Mouse (Mus musculus) spleen, adult 2 months (tissue): Measurements from ENCODE around the gene Rhno1. TPM values are rescaled to one million over a fixed set of nuclear protein-coding genes. Genes with fewer than 3 reads are reported as not detected.

Source experiments
- DNase-seq, 2 experiments: peaks; one replicate each; pipeline versions ENCODE4 v3.0.0 to v3.0.0-alpha.2; 2012 to 2021; ENCODE audit warnings: low spot score in 2 of 2, low read depth in 1 of 2
- H3K27ac ChIP-seq: fragments of 200-500 bp; 2 replicates; pipeline ENCODE4 v1.5.1; 2012; ENCODE audit warnings: low read length, inconsistent platforms; ENCODE audit not compliant: insufficient read depth
- H3K27me3 ChIP-seq: fragments of 200-500 bp; 2 replicates; pipeline ENCODE4 v1.6.1; 2012; ENCODE audit warnings: mild to moderate bottlenecking, moderate library complexity, low read length, inconsistent platforms; ENCODE audit not compliant: control insufficient read depth, insufficient read depth
- H3K36me3 ChIP-seq: fragments of 200-500 bp; 2 replicates; pipeline ENCODE4 v1.6.1; 2012; ENCODE audit warnings: mild to moderate bottlenecking, low read length, inconsistent platforms; ENCODE audit not compliant: control insufficient read depth, insufficient read depth
- H3K4me1 ChIP-seq: fragments of 200-500 bp; 2 replicates; pipeline ENCODE4 v1.6.1; 2011; ENCODE audit warnings: inconsistent platforms; ENCODE audit not compliant: control insufficient read depth, insufficient read depth, insufficient read length
- H3K4me3 ChIP-seq: fragments of 200-500 bp; 2 replicates; pipeline ENCODE4 v1.5.1; 2011; ENCODE audit warnings: mild to moderate bottlenecking, inconsistent platforms; ENCODE audit not compliant: insufficient read depth, insufficient read length; ENCODE audit errors: extremely low read depth
- CTCF ChIP-seq: fragments of 200-500 bp; IDR thresholded peaks from 2 replicates; pipeline ENCODE4 v1.5.1; 2011; ENCODE audit warnings: mild to moderate bottlenecking, inconsistent platforms; ENCODE audit not compliant: insufficient read depth, insufficient read length, insufficient replicate concordance; ENCODE audit errors: extremely low read depth
- POLR2A ChIP-seq: fragments of 200-500 bp; IDR thresholded peaks from 2 replicates; pipeline ENCODE4 v1.6.1; 2011; ENCODE audit warnings: low read depth, low read length, inconsistent platforms
- WGBS: fragments of 180-500 bp; shearing (Covaris S2); methylation state at CpG from one replicate; pipeline ENCODE4 v1.1.7; 2018; 5-methylcytosine and 5-hydroxymethylcytosine counted together
- polyA plus RNA-seq: library from polyadenylated mRNA; depleted of rRNA; stranded (reverse); fragments of >200 nt; gene quantifications from 2 replicates; pipeline ENCODE4 v1.2.3, GENCODE M21; 2012

The Rhno1 gene
- polyA plus RNA-seq, 1 experiment = 16.0 TPM

DNA sequence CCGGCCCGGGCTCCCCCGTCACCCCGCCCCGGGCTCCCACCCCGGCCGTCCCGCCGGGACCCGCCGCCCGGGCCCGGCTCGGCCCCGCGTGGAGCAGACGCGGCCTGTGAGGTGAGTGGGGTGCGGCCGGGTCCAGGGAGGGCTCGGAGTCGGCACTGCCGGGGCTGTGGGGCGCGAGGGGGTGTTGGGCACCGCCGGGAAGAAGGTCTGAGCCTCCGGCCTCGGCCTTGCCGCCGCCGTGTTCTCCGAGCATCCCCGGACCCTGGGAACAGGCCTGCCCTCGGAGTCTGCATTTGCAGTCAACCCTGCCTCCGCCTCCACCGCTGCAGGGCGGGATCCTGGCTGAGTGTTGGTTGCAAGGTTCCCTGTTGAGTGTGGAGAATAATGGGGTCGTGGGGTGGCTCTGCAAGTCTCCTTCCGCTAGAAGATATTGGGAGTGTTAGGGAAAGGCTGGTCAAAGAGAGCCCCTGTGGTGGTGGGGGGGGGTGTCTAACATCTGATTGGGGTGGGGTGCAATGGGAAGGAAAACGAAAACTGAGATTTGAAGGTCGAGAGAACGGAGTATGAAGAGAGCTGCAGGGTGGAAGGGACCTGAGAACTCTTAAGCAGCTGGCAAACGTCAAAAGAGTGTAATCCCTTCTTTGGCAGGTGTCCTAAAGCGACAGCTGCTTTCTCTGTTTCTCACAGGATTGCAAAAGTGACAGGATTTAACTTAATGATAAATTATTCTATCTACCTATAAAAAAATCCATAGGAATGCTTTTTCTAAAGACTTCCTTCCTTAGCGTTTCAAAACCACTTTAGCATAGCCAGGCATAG lies 505 bp upstream of the Rhno1 start:
- Histone ChIP-seq H3K27ac (no peak overlapping the region), H3K4me3 (peak overlapping the region; percentile 95), H3K4me1 (0 out of 2 replicates have a peak, but pooled peaks cover 3% of the 10 kb centered on the region), H3K36me3 (peaks cover 3% of the 10 kb centered on the region; the same call in 1 of the 2 replicates), H3K27me3 (no peaks in the 10 kb centered on the region)
- 2% methylated on average over 46 of the region's 46 CpGs for WGBS
- DNase-seq = no peak
- TF ChIP-seq CTCF (no peak), POLR2A (no peak)

DNA sequence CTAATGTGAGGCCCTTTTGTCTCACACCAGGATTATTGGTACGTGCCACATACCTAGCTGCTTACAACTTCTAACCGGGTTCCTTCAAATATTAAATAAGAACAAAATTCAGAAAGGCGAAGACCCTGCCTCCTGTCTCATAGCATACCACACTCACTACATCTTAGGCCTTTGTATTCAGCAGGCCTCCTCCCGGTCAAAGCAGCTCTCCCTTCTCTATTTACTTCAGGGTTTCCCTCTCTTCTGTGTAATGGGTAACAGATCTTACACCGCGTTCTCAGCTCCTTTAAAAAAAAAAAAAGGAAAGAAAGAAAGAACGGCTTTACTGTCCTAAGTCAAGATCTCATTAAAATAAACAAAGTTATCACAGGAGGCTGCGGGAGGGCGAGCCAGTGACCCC lies 810 bp downstream of the Rhno1 start:
- H3K27me3 ChIP-seq = no peaks in the 10 kb centered on the region
- 0 out of 2 replicates have a peak, but pooled peaks cover 3% of the 10 kb centered on the region for H3K4me1 ChIP-seq
- no peak for DNase-seq
- H3K27ac ChIP-seq = no peak overlapping the region; the same call in 1 of the 2 replicates
- peak overlapping the region; percentile 95 for H3K4me3 ChIP-seq
- TF ChIP-seq POLR2A (no peak), CTCF (no peak)
- 22% methylated on average over 9 of the region's 9 CpGs for WGBS
- peaks cover 5% of the 10 kb centered on the region; the same call in 1 of the 2 replicates for H3K36me3 ChIP-seq

DNA sequence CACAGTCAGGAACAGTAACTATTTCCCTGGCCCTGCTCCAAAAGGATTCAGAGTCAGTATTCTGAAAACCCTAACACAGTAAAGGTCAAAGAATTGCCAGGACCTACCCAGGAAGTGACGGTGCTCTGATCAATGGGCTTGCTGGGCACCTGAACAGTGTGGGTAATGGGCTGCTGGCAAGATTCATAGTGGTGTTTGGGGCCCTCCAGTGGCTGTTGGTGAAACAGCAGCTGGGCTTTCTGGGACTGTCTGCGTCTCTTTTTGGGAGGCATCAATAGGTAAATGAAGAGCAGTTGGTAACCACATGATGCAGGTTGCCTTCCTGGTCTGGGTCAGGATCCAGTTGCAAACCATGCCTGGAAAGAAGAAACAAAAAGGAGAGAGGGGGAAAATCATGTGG lies 3.7 kb downstream of the Rhno1 start:
- WGBS = 43% methylated on average over 2 of the region's 2 CpGs
- no peak for TF ChIP-seq POLR2A
- peak; percentile 70; the same call in 1 of the 2 replicates for TF ChIP-seq CTCF
- peak in 1 of 2 experiments; percentile 67 for DNase-seq

DNA sequence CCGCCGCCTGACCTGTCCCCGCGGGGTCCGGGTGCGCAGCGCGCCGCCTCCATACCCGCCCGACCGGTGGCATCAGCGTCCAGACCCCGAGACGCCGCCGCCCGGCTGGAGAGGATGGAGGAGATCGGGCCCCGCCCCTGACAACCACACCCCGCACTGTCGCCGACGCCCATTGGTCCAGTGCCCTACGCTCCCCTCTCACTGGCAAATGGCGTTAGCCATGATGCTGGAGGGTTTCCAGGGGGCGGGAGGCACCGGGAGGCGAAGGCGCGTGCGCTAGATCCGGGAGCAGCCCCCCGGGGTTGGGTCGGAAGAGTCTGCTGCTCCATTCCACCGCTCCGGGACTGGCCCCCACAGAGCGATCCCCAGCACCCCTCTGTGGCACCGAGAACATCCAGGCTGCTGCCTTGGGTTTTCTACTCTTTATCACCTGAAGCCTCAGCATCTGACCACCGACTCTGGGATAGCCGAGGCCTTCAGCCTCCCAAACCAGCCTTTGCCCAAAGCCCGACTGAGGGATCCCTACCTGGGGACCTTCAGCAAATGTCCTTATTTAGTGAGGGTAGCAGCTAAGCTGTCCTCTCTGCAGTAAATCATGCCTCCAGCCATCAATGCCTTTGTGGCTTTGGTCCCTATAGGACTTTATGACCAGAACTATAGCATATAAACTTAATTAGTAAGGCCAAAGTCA lies 6.8 kb downstream of the Rhno1 start, which contains the start of gene Tulp3:
TSS of gene Tulp3 (minus strand) at position 126 of the 691 bp plus-strand sequence.
- TF ChIP-seq POLR2A = no peak
- TF ChIP-seq CTCF = no peak
- 2% methylated on average over 41 of the region's 42 CpGs for WGBS
- Histone ChIP-seq H3K27me3 (peaks cover 4% of the 10 kb centered on the region; the same call in 1 of the 2 replicates), H3K4me1 (peaks cover 4% of the 10 kb centered on the region; the same call in 1 of the 2 replicates), H3K4me3 (peak within 1 kb of the TSS; percentile 84), H3K36me3 (peaks cover 5% of the 10 kb centered on the region; the same call in 1 of the 2 replicates), H3K27ac (peak within 1 kb of the TSS; percentile 33)
- peak; percentile 55 to 84 for DNase-seq

More for the DNA sequence above, 3.7 kb downstream of the Rhno1 start:
- Histone ChIP-seq H3K4me3 (no peak overlapping the region), H3K4me1 (peaks cover 7% of the 10 kb centered on the region; the same call in 1 of the 2 replicates), H3K27ac (no peak overlapping the region), H3K36me3 (peaks cover 5% of the 10 kb centered on the region; the same call in 1 of the 2 replicates), H3K27me3 (peaks cover 4% of the 10 kb centered on the region; the same call in 1 of the 2 replicates)

DNA sequence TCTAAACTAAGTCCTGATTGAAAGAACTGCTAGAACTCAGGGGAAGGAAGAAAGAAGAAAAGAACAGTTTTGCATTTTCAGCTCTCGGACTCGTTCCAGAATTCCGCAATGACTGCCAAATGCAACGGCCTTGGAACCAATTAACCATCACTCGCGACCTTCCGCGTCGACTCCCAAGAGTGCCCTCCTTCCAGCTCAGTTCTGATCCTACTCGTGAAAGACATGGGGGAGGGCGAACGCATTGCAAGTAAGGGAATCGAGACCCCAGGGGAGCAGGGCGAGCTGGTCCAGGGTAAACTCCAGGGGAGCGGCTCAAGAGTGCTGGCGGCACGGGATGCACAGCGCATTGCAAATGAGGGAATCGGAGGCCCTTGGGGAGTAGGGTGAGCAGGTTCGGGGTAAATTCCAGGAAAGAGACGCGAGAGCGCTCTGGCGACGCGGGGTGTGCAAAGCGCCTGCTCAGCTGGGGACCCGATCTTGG lies 7.5 kb downstream of the Rhno1 start:
- H3K27ac ChIP-seq = peak overlapping the region; percentile 33; the same call in 1 of the 2 replicates
- peaks cover 4% of the 10 kb centered on the region; the same call in 1 of the 2 replicates for H3K4me1 ChIP-seq
- peaks cover 5% of the 10 kb centered on the region; the same call in 1 of the 2 replicates for H3K36me3 ChIP-seq
- 1% methylated on average over 28 of the region's 28 CpGs for WGBS
- no peak for TF ChIP-seq POLR2A
- H3K27me3 ChIP-seq = peaks cover 4% of the 10 kb centered on the region; the same call in 1 of the 2 replicates
- H3K4me3 ChIP-seq = peak overlapping the region; percentile 84
- no peak for DNase-seq

DNA sequence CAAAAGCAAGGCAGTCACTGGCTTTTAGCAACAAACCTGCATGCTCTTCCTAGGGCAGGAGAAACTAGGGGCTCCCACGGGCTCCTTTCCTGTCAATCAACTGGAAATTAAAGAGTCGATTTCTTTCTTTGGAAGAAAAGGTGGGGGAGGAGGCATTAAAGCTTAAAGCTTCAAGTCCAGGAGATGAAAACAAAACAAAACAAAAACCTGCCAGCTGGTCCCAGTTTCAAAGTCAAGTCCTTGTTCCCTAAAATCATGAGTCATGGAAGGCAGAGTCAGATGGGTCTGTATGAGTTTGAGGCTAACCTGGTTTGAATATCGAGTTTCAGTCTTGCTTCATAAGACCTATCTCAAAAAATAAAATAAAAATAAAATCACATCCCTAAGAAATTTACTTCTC lies 8.6 kb downstream of the Rhno1 start:
- WGBS = 66% methylated on average over 3 of the region's 3 CpGs
- peaks cover 4% of the 10 kb centered on the region; the same call in 1 of the 2 replicates for H3K27me3 ChIP-seq

More for the DNA sequence above, 8.6 kb downstream of the Rhno1 start:
- peaks cover 4% of the 10 kb centered on the region; the same call in 1 of the 2 replicates for H3K4me1 ChIP-seq
- no peak for TF ChIP-seq POLR2A
- no peak for TF ChIP-seq CTCF
- H3K4me3 ChIP-seq = no peak overlapping the region
- no peak overlapping the region for H3K27ac ChIP-seq
- no peak for DNase-seq
- peaks cover 5% of the 10 kb centered on the region; the same call in 1 of the 2 replicates for H3K36me3 ChIP-seq
